Mouse (Mus musculus) lung, embryonic 14.5 days (tissue): ENCODE results near the gene Afap1. TPM values are rescaled to one million over a fixed set of nuclear protein-coding genes. Genes with fewer than 3 reads are reported as not detected.

Source experiments
- ATAC-seq: fragments of 200-750 bp; cut with Nextera tagmentation; 2 replicates; pipeline ENCODE4 v1.8.0; 2017; ENCODE audit warnings: mild to moderate bottlenecking, moderate TSS enrichment, moderate library complexity; ENCODE audit not compliant: insufficient read depth
- DNase-seq: peaks from one replicate; pipeline ENCODE4 v3.0.0-alpha.2; 2015
- H3K27ac ChIP-seq: fragments of 300-500 bp; sonication (generic); 2 replicates; pipeline ENCODE4 v1.5.1; 2014; ENCODE audit warnings: low read depth, mild to moderate bottlenecking, moderate library complexity
- H3K27me3 ChIP-seq: fragments of 300-500 bp; sonication (generic); 2 replicates; pipeline ENCODE4 v1.6.1; 2014; ENCODE audit warnings: low read length, control low read depth; ENCODE audit not compliant: insufficient read depth
- H3K36me3 ChIP-seq: fragments of 300-500 bp; sonication (generic); 2 replicates; pipeline ENCODE4 v1.6.1; 2014; ENCODE audit warnings: control low read depth; ENCODE audit not compliant: insufficient read depth
- H3K4me1 ChIP-seq: fragments of 300-500 bp; sonication (generic); 2 replicates; pipeline ENCODE4 v1.6.1; 2014; ENCODE audit warnings: antibody characterized with exemption, control low read depth; ENCODE audit not compliant: insufficient read depth
- H3K4me2 ChIP-seq: fragments of 300-500 bp; sonication (generic); 2 replicates; pipeline ENCODE4 v1.6.1; 2014; ENCODE audit warnings: mild to moderate bottlenecking
- H3K4me3 ChIP-seq: fragments of 300-500 bp; sonication (generic); 2 replicates; pipeline ENCODE4 v1.5.1; 2014; ENCODE audit warnings: low read depth, low read length
- H3K9ac ChIP-seq: fragments of 300-500 bp; sonication (generic); 2 replicates; pipeline ENCODE4 v1.6.1; 2014
- H3K9me3 ChIP-seq: fragments of 300-500 bp; sonication (generic); 2 replicates; pipeline ENCODE4 v1.6.1; 2016; ENCODE audit warnings: low read depth, low read length, control low read depth
- CTCF ChIP-seq: IDR thresholded peaks from 2 replicates; pipeline ENCODE4 v1.5.1; 2016; ENCODE audit warnings: antibody characterized with exemption, low read depth
- WGBS: fragments of 180-500 bp; shearing (Covaris S2); extraction: QIAGEN DNeasy Blood & Tissue Kit; methylation state at CpG from one replicate; pipeline ENCODE4 v1.1.7; 2014; 5-methylcytosine and 5-hydroxymethylcytosine counted together
- polyA plus RNA-seq: library from polyadenylated mRNA; unstranded; fragments of >200 nt; fragmentation: Nextera tagmentation; extraction: Ambion mirVana; gene quantifications from 2 replicates; pipeline ENCODE4 v1.2.1, GENCODE M21; 2014

Afap1 gene
- polyA plus RNA-seq, 1 experiment from 2014 or later: 19.4 TPM

GRCm38 (mm10) chr5:35870408-35871012 lies 22.6 kb upstream of the Afap1 start:
- peak; percentile 93 for DNase-seq
- H3K4me3 ChIP-seq: no peak overlapping the region
- H3K9ac ChIP-seq: no peak overlapping the region
- H3K27ac ChIP-seq: no peak overlapping the region
- H3K4me1 ChIP-seq: no peaks in the 10 kb centered on the region
- no peaks in the 10 kb centered on the region for H3K27me3 ChIP-seq
- WGBS: 48% methylated on average over 8 of the region's 8 CpGs
- no peaks in the 10 kb centered on the region for H3K36me3 ChIP-seq
- TF ChIP-seq CTCF: peak; percentile 96
- ATAC-seq: peak; percentile 74
- H3K9me3 ChIP-seq: no peaks in the 10 kb centered on the region
- H3K4me2 ChIP-seq: no peak overlapping the region

- ATAC-seq (peak; percentile 46; the same call in 1 of the 2 replicates), DNase-seq (no peak)
- Histone ChIP-seq H3K4me2 (no peak overlapping the region), H3K36me3 (no peaks in the 10 kb centered on the region), H3K9ac (no peak overlapping the region), H3K4me1 (no peaks in the 10 kb centered on the region), H3K27me3 (no peaks in the 10 kb centered on the region), H3K9me3 (no peaks in the 10 kb centered on the region), H3K4me3 (no peak overlapping the region), H3K27ac (no peak overlapping the region)
- 10% methylated on average over 4 of the region's 4 CpGs for WGBS
- no peak for TF ChIP-seq CTCF
Observed at GRCm38 (mm10) chr5:35873382-35873781, 19.7 kb upstream of the Afap1 start.

- H3K9me3 ChIP-seq: no peaks in the 10 kb centered on the region
Observed at GRCm38 (mm10) chr5:35876236-35876635, 16.9 kb upstream of the Afap1 start.

GRCm38 (mm10) chr5:35879199-35879598 lies 13.9 kb upstream of the Afap1 start:
- ATAC-seq: no peak
- no peak overlapping the region for H3K4me2 ChIP-seq
- H3K9me3 ChIP-seq: no peaks in the 10 kb centered on the region
- no peak overlapping the region for H3K9ac ChIP-seq
- H3K27me3 ChIP-seq: no peaks in the 10 kb centered on the region
- no peak for TF ChIP-seq CTCF
- no peak overlapping the region for H3K4me3 ChIP-seq
- DNase-seq: no peak
- no peak overlapping the region for H3K27ac ChIP-seq
- H3K4me1 ChIP-seq: no peaks in the 10 kb centered on the region
- 87% methylated on average over 8 of the region's 8 CpGs for WGBS
- no peaks in the 10 kb centered on the region for H3K36me3 ChIP-seq

More at GRCm38 (mm10) chr5:35876236-35876635, 16.9 kb upstream of the Afap1 start:
- TF ChIP-seq CTCF: no peak
- no peak overlapping the region for H3K4me3 ChIP-seq
- no peak overlapping the region for H3K27ac ChIP-seq
- H3K4me1 ChIP-seq: no peaks in the 10 kb centered on the region
- H3K4me2 ChIP-seq: no peak overlapping the region
- H3K36me3 ChIP-seq: no peaks in the 10 kb centered on the region
- no peak overlapping the region for H3K9ac ChIP-seq
- DNase-seq (no peak), ATAC-seq (no peak)
- WGBS: 83% methylated on average over 5 of the region's 5 CpGs
- H3K27me3 ChIP-seq: no peaks in the 10 kb centered on the region

GRCm38 (mm10) chr5:35882391-35882790 lies 10.7 kb upstream of the Afap1 start:
- H3K9me3 ChIP-seq: no peaks in the 10 kb centered on the region
- H3K9ac ChIP-seq: no peak overlapping the region
- WGBS: 35% methylated on average over 9 of the region's 9 CpGs
- no peak overlapping the region for H3K4me3 ChIP-seq
- H3K36me3 ChIP-seq: no peaks in the 10 kb centered on the region
- ATAC-seq (no peak), DNase-seq (no peak)
- TF ChIP-seq CTCF: no peak
- no peaks in the 10 kb centered on the region for H3K4me1 ChIP-seq
- H3K27ac ChIP-seq: no peak overlapping the region
- no peak overlapping the region for H3K4me2 ChIP-seq
- no peaks in the 10 kb centered on the region for H3K27me3 ChIP-seq

GRCm38 (mm10) chr5:35884262-35884661 lies 8.9 kb upstream of the Afap1 start:
- no peaks in the 10 kb centered on the region for H3K36me3 ChIP-seq
- no peak overlapping the region for H3K27ac ChIP-seq
- ATAC-seq (peak; percentile 36; the same call in 1 of the 2 replicates), DNase-seq (peak; percentile 70)
- no peaks in the 10 kb centered on the region for H3K27me3 ChIP-seq
- peak; percentile 70 for TF ChIP-seq CTCF
- H3K9ac ChIP-seq: no peak overlapping the region
- no peaks in the 10 kb centered on the region for H3K9me3 ChIP-seq
- H3K4me3 ChIP-seq: no peak overlapping the region
- H3K4me1 ChIP-seq: no peaks in the 10 kb centered on the region
- H3K4me2 ChIP-seq: no peak overlapping the region
- 31% methylated on average over 11 of the region's 11 CpGs for WGBS

GRCm38 (mm10) chr5:35884689-35885088 lies 8.4 kb upstream of the Afap1 start:
- no peaks in the 10 kb centered on the region for H3K9me3 ChIP-seq
- no peaks in the 10 kb centered on the region for H3K27me3 ChIP-seq
- no peaks in the 10 kb centered on the region for H3K4me1 ChIP-seq
- 82% methylated on average over 5 of the region's 5 CpGs for WGBS
- DNase-seq (no peak), ATAC-seq (peak; percentile 25; the same call in 1 of the 2 replicates)
- no peak overlapping the region for H3K4me2 ChIP-seq
- TF ChIP-seq CTCF: no peak
- H3K4me3 ChIP-seq: no peak overlapping the region
- no peaks in the 10 kb centered on the region for H3K36me3 ChIP-seq
- H3K27ac ChIP-seq: no peak overlapping the region
- H3K9ac ChIP-seq: no peak overlapping the region
